Mouse (Mus musculus) E14TG2a.4 (cell line): Measurements from ENCODE around the gene Chst11.

Experiments
- H3K27me3 ChIP-seq: 2 replicates; pipeline ENCODE4 v1.6.1; 2014; ENCODE audit warnings: low read length, control low read depth; ENCODE audit not compliant: insufficient read depth
- H3K36me3 ChIP-seq: 2 replicates; pipeline ENCODE4 v1.6.1; 2014; ENCODE audit warnings: low read length, control low read depth; ENCODE audit not compliant: insufficient read depth
- H3K4me1 ChIP-seq: replicated peaks from 2 replicates; pipeline ENCODE4 v1.6.1; 2014; ENCODE audit warnings: low read depth, low read length, control low read depth
- H3K4me3 ChIP-seq: replicated peaks from 2 replicates; pipeline ENCODE4 v1.5.1; 2014; ENCODE audit warnings: mild to moderate bottlenecking, low read length
- H3K9me3 ChIP-seq: 2 replicates; pipeline ENCODE4 v1.6.1; 2014; ENCODE audit warnings: low read length, control low read depth
- CTCF ChIP-seq: conservative IDR thresholded peaks from 2 replicates; pipeline ENCODE4 v1.5.1; 2014; ENCODE audit warnings: low read length
- NANOG ChIP-seq: IDR thresholded peaks from 2 replicates; pipeline ENCODE4 v1.6.1; 2014; ENCODE audit warnings: borderline replicate concordance, low read length, mixed read lengths
- POU5F1 ChIP-seq: IDR thresholded peaks from 2 replicates; pipeline ENCODE4 v1.6.1; 2014; ENCODE audit warnings: low read length, borderline replicate concordance

The Chst11 gene

GRCm38 (mm10) chr10:83080930-83081329, 95.6 kb downstream of the Chst11 start:
- H3K4me1 ChIP-seq = peaks cover 7% of the 10 kb centered on the region; the same call in 1 of the 2 replicates
- TF ChIP-seq NANOG = no peak
- TF ChIP-seq CTCF = no peak
- no peak for TF ChIP-seq POU5F1
- peaks cover 9% of the 10 kb centered on the region; the same call in 1 of the 2 replicates for H3K27me3 ChIP-seq
- H3K4me3 ChIP-seq = no peak overlapping the region
- no peaks in the 10 kb centered on the region for H3K36me3 ChIP-seq
- H3K9me3 ChIP-seq = no peaks in the 10 kb centered on the region

GRCm38 (mm10) chr10:83083946-83084345, 98.6 kb downstream of the Chst11 start:
- H3K36me3 ChIP-seq = no peaks in the 10 kb centered on the region
- TF ChIP-seq NANOG = no peak
- no peak for TF ChIP-seq CTCF
- no peak for TF ChIP-seq POU5F1
- H3K4me3 ChIP-seq = no peak overlapping the region
- H3K27me3 ChIP-seq = peaks cover 9% of the 10 kb centered on the region; the same call in 1 of the 2 replicates
- peaks cover 7% of the 10 kb centered on the region; the same call in 1 of the 2 replicates for H3K4me1 ChIP-seq
- no peaks in the 10 kb centered on the region for H3K9me3 ChIP-seq

- Histone ChIP-seq H3K36me3 (no peaks in the 10 kb centered on the region), H3K9me3 (no peaks in the 10 kb centered on the region)
- TF ChIP-seq NANOG = no peak
- no peak for TF ChIP-seq CTCF
- no peak for TF ChIP-seq POU5F1
Measured at GRCm38 (mm10) chr10:83088318-83088717, 103.0 kb downstream of the Chst11 start.

GRCm38 (mm10) chr10:83088826-83089225, 103.5 kb downstream of the Chst11 start:
- Histone ChIP-seq H3K4me1 (no peaks in the 10 kb centered on the region), H3K4me3 (no peak overlapping the region), H3K36me3 (no peaks in the 10 kb centered on the region), H3K9me3 (no peaks in the 10 kb centered on the region), H3K27me3 (peaks cover 10% of the 10 kb centered on the region; the same call in 1 of the 2 replicates)
- TF ChIP-seq NANOG (no peak), POU5F1 (no peak), CTCF (no peak)

More at GRCm38 (mm10) chr10:83088318-83088717, 103.0 kb downstream of the Chst11 start:
- no peak overlapping the region for H3K4me3 ChIP-seq
- peaks cover 14% of the 10 kb centered on the region; the same call in 1 of the 2 replicates for H3K27me3 ChIP-seq
- no peaks in the 10 kb centered on the region for H3K4me1 ChIP-seq

GRCm38 (mm10) chr10:83090185-83090584, 104.9 kb downstream of the Chst11 start:
- H3K4me1 ChIP-seq = no peaks in the 10 kb centered on the region
- TF ChIP-seq POU5F1 = no peak
- no peak for TF ChIP-seq CTCF
- TF ChIP-seq NANOG = no peak
- no peak overlapping the region for H3K4me3 ChIP-seq
- H3K36me3 ChIP-seq = no peaks in the 10 kb centered on the region
- H3K27me3 ChIP-seq = peaks cover 8% of the 10 kb centered on the region; the same call in 1 of the 2 replicates
- H3K9me3 ChIP-seq = no peaks in the 10 kb centered on the region

- H3K27me3 ChIP-seq = 0 out of 2 replicates have a peak, but pooled peaks cover 8% of the 10 kb centered on the region
- H3K4me3 ChIP-seq = no peak overlapping the region
- no peaks in the 10 kb centered on the region for H3K36me3 ChIP-seq
- H3K4me1 ChIP-seq = peaks cover 7% of the 10 kb centered on the region
- no peaks in the 10 kb centered on the region for H3K9me3 ChIP-seq
- no peak for TF ChIP-seq CTCF
- TF ChIP-seq POU5F1 = no peak
Measured at GRCm38 (mm10) chr10:83093705-83094104, 108.4 kb downstream of the Chst11 start.

GRCm38 (mm10) chr10:83094248-83094647, 109.0 kb downstream of the Chst11 start:
- Histone ChIP-seq H3K4me1 (peaks cover 11% of the 10 kb centered on the region), H3K4me3 (no peak overlapping the region), H3K9me3 (no peaks in the 10 kb centered on the region), H3K27me3 (0 out of 2 replicates have a peak, but pooled peaks cover 8% of the 10 kb centered on the region), H3K36me3 (no peaks in the 10 kb centered on the region)
- no peak for TF ChIP-seq NANOG
- TF ChIP-seq CTCF = no peak
- TF ChIP-seq POU5F1 = no peak

- peaks cover 11% of the 10 kb centered on the region for H3K4me1 ChIP-seq
- no peaks in the 10 kb centered on the region for H3K36me3 ChIP-seq
- no peaks in the 10 kb centered on the region for H3K9me3 ChIP-seq
- H3K27me3 ChIP-seq = 0 out of 2 replicates have a peak, but pooled peaks cover 8% of the 10 kb centered on the region
- H3K4me3 ChIP-seq = no peak overlapping the region
- no peak for TF ChIP-seq NANOG
- TF ChIP-seq POU5F1 = no peak
- no peak for TF ChIP-seq CTCF
Measured at GRCm38 (mm10) chr10:83094821-83095725, 109.8 kb downstream of the Chst11 start.

- TF ChIP-seq POU5F1 (no peak), NANOG (no peak), CTCF (no peak)
- Histone ChIP-seq H3K4me1 (peaks cover 11% of the 10 kb centered on the region), H3K27me3 (0 out of 2 replicates have a peak, but pooled peaks cover 5% of the 10 kb centered on the region), H3K9me3 (no peaks in the 10 kb centered on the region), H3K4me3 (no peak overlapping the region), H3K36me3 (no peaks in the 10 kb centered on the region)
Measured at GRCm38 (mm10) chr10:83096257-83096656, 111.0 kb downstream of the Chst11 start.
